Mouse (Mus musculus): ENCODE measurements at regions not wholly inside any gene's neighbourhood (a gene's known extent, or its start where the extent isn't known, plus 50 kb on each side); places are given as distances from the start of the nearest gene placed in this dataset.
"Not testable (repeated sequence)": the region's sequence is repeated elsewhere in the genome, so short reads cannot be mapped to it uniquely, and the experiment has no call there.

- not testable (repeated sequence) for H3K36me3 ChIP-seq; H3K9ac ChIP-seq; H3K4me2 ChIP-seq (replicated peaks); H3K27ac ChIP-seq; H3K4me1 ChIP-seq; H3K4me3 ChIP-seq; H3K9me3 ChIP-seq (replicated peaks); H3K27me3 ChIP-seq; ATAC-seq (ENCODE audit: low FRiP score)
- WGBS: 33% methylated on average over 1 of the region's 1 CpGs
These were observed 107.1 kb upstream of the Fbxl4 start for GRCm38 (mm10) chr4:22250276-22250675.

DNA sequence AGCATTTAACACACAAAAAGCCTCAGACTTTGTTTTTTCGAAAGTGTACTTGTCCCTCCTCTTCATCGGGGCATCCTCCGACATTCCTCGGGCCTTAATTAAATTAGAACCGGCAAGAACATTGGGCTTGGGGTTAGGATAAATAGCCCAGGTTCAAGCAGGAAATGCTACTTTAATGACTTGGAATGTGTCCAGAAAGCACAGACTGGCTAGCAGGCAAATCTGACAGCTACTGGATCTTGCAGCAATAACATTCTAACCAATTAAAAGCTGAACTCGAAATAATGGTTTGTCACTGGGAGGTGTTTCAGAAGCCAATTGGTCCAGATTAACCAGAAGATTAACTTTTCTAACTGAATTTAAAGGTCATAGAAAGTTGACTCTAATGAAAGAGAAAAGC, 93.4 kb upstream of the Fbxl4 start:
- Histone ChIP-seq H3K4me1 (no peaks in the 10 kb centered on the region), H3K9ac (no peak overlapping the region), H3K4me3 (no peak overlapping the region), H3K4me2 (replicated peaks) (no peak overlapping the region), H3K27ac (no peak overlapping the region), H3K36me3 (no peaks in the 10 kb centered on the region), H3K27me3 (no peaks in the 10 kb centered on the region), H3K9me3 (replicated peaks) (no peaks in the 10 kb centered on the region)
- 65% methylated on average over 6 of the region's 6 CpGs for WGBS
- ATAC-seq (ENCODE audit: low FRiP score): no peak

- no peaks in the 10 kb centered on the region for H3K27me3 ChIP-seq
- H3K9ac ChIP-seq: no peak overlapping the region
- H3K27ac ChIP-seq: no peak overlapping the region
- 65% methylated on average over 6 of the region's 6 CpGs for WGBS
- H3K4me2 ChIP-seq (replicated peaks): no peak overlapping the region
- H3K36me3 ChIP-seq: no peaks in the 10 kb centered on the region
- ATAC-seq (ENCODE audit: low FRiP score): no peak
- H3K4me1 ChIP-seq: no peaks in the 10 kb centered on the region
- no peaks in the 10 kb centered on the region for H3K9me3 ChIP-seq (replicated peaks)
- no peak overlapping the region for H3K4me3 ChIP-seq
These were observed 88.3 kb upstream of the Fbxl4 start for GRCm38 (mm10) chr4:22269064-22269463.

DNA sequence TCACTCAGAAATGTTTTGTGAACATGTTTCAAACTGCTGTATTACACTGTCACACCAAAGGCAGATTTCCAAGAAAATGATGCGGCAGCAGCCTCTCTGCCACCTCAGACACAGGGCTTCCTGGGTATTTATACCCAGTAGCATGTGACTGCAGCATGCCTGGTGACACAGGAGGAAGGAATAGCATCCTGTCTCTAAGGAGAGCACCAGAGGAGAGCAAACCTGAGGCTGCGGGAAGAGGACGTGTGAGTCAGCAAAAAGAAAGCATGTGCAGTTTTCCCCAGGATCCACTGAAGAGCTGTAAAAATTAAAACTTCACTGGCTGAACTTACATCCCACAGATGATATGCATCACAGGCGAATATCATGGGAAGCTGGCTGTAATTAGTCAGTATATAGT, 83.2 kb upstream of the Fbxl4 start:
- Histone ChIP-seq H3K4me3 (no peak overlapping the region), H3K9me3 (replicated peaks) (no peaks in the 10 kb centered on the region), H3K36me3 (no peaks in the 10 kb centered on the region), H3K9ac (no peak overlapping the region), H3K27me3 (no peaks in the 10 kb centered on the region), H3K27ac (no peak overlapping the region), H3K4me2 (replicated peaks) (no peak overlapping the region), H3K4me1 (no peaks in the 10 kb centered on the region)
- WGBS: 79% methylated on average over 4 of the region's 4 CpGs
- no peak for ATAC-seq (ENCODE audit: low FRiP score)

- Histone ChIP-seq H3K27ac (no peak overlapping the region), H3K4me3 (no peak overlapping the region), H3K4me1 (no peaks in the 10 kb centered on the region), H3K9me3 (replicated peaks) (no peaks in the 10 kb centered on the region), H3K4me2 (replicated peaks) (no peak overlapping the region), H3K27me3 (no peaks in the 10 kb centered on the region), H3K9ac (no peak overlapping the region), H3K36me3 (no peaks in the 10 kb centered on the region)
- no peak for ATAC-seq (ENCODE audit: low FRiP score)
- 77% methylated on average over 4 of the region's 4 CpGs for WGBS
These were observed 74.6 kb upstream of the Fbxl4 start for GRCm38 (mm10) chr4:22282536-22283323.

DNA sequence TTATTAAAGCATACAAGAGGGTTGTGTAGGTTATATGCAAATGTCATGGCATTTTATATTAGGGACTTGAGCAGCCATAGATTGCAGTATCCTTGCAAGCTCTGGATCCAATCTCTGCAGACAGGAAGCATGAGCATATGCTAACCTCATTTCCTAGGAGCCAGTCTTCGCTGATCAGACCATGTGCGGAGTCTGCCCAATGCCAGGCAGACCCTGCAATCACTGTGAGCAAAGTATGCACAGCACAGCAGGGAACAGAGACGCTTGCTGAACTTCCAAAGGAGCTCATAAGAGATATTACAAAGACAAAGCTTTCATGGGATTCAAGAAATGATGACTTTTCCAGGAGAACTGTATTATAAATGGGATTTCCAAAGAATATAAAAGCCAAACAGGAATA, 65.2 kb upstream of the Fbxl4 start:
- 55% methylated on average over 3 of the region's 3 CpGs for WGBS
- H3K4me3 ChIP-seq: no peak overlapping the region
- H3K36me3 ChIP-seq: no peaks in the 10 kb centered on the region
- peak; percentile 38; the same call in 1 of the 2 replicates for ATAC-seq (ENCODE audit: low FRiP score)
- no peak overlapping the region for H3K9ac ChIP-seq
- H3K4me1 ChIP-seq: no peaks in the 10 kb centered on the region
- no peaks in the 10 kb centered on the region; the same call in 1 of the 2 replicates for H3K9me3 ChIP-seq (replicated peaks)
- no peak overlapping the region for H3K4me2 ChIP-seq (replicated peaks)
- no peaks in the 10 kb centered on the region for H3K27me3 ChIP-seq
- no peak overlapping the region for H3K27ac ChIP-seq

- no peaks in the 10 kb centered on the region; the same call in 1 of the 2 replicates for H3K9me3 ChIP-seq (replicated peaks)
- WGBS: 90% methylated on average over 7 of the region's 7 CpGs
- H3K27me3 ChIP-seq: no peaks in the 10 kb centered on the region
- H3K27ac ChIP-seq: no peak overlapping the region
- no peak overlapping the region for H3K4me2 ChIP-seq (replicated peaks)
- no peaks in the 10 kb centered on the region for H3K36me3 ChIP-seq
- ATAC-seq (ENCODE audit: low FRiP score): no peak
- H3K4me3 ChIP-seq: no peak overlapping the region
- H3K9ac ChIP-seq: no peak overlapping the region
- peaks cover 3% of the 10 kb centered on the region; the same call in 1 of the 2 replicates for H3K4me1 ChIP-seq
These were observed 57.1 kb upstream of the Fbxl4 start for GRCm38 (mm10) chr4:22300206-22300605.

DNA sequence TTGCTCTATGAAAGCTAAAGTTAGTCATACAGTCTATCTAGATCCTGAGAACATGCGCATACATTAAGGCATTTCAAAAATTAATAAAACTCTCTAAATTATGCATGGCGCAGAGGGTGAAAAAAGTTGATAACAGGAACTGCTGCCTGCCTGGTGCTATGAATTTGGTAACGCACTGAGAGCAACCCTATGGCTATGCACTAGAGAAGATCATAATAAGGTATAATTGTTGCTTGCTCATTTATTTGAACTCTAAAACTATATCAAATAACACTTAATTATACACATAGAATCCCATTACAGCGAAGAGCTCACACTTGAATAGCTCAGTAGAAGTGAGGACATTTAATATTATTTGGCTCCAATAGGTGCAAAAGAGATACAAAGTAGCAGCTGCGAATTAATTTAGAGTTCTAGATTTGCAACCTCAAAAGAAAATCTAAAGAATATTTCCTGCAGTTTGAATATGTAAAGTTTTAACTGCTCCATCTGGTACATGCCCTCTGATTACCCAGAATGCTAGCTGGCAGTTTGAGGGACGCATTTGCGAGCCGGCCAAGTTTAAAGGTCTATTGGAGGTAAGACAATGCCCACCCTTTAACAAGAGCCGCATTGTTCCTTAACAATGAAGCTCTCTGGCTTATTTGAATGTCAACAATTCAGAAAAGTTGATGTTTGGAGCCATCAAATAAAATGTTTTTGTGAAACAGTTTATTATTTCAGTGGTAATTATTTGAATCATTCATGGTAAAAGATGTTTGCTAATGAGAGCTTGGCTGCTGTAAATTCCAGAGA, 56.0 kb upstream of the Fbxl4 start:
- no peak overlapping the region for H3K4me3 ChIP-seq
- WGBS: 56% methylated on average over 9 of the region's 9 CpGs
- H3K4me1 ChIP-seq: peaks cover 3% of the 10 kb centered on the region; the same call in 1 of the 2 replicates
- H3K27me3 ChIP-seq: no peaks in the 10 kb centered on the region
- ATAC-seq (ENCODE audit: low FRiP score): peak; percentile 88
- no peaks in the 10 kb centered on the region; the same call in 1 of the 2 replicates for H3K9me3 ChIP-seq (replicated peaks)
- no peak overlapping the region for H3K27ac ChIP-seq
- no peaks in the 10 kb centered on the region for H3K36me3 ChIP-seq
- H3K9ac ChIP-seq: no peak overlapping the region
- no peak overlapping the region for H3K4me2 ChIP-seq (replicated peaks)

GRCm38 (mm10) chr4:22301943-22302215, 55.5 kb upstream of the Fbxl4 start:
- Histone ChIP-seq H3K4me3 (no peak overlapping the region), H3K4me2 (replicated peaks) (no peak overlapping the region), H3K36me3 (no peaks in the 10 kb centered on the region), H3K4me1 (peaks cover 3% of the 10 kb centered on the region; the same call in 1 of the 2 replicates), H3K9ac (no peak overlapping the region), H3K27me3 (no peaks in the 10 kb centered on the region), H3K27ac (no peak overlapping the region), H3K9me3 (replicated peaks) (no peaks in the 10 kb centered on the region; the same call in 1 of the 2 replicates)
- ATAC-seq (ENCODE audit: low FRiP score): peak; percentile 70
- 28% methylated on average over 4 of the region's 4 CpGs for WGBS

DNA sequence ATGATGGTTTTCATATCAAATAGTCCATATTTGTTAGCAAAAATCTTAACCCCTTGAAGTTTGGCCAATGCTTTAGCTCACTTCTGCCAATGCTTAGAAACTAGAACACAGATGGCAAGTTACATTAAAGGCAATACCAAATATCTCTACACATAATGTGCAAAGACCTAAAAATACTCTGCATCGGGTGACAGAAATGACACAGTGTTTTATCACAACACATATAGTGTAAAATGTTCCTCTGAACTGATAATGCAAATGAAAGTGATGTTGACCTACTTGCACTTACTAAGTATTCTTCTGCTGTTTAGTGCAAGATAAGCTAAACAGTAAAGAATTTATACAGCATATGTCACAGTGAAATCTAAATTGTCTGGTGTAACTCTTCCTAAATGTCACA, 55.1 kb upstream of the Fbxl4 start:
- 0 out of 2 replicates have a peak, but pooled peaks have one; percentile 29 for ATAC-seq (ENCODE audit: low FRiP score)
- H3K27ac ChIP-seq: no peak overlapping the region

More for the DNA sequence above, 55.1 kb upstream of the Fbxl4 start:
- H3K4me1 ChIP-seq: peaks cover 3% of the 10 kb centered on the region; the same call in 1 of the 2 replicates
- WGBS: 85% methylated on average over 1 of the region's 1 CpGs
- H3K4me2 ChIP-seq (replicated peaks): no peak overlapping the region
- no peak overlapping the region for H3K9ac ChIP-seq
- no peak overlapping the region for H3K4me3 ChIP-seq
- no peaks in the 10 kb centered on the region for H3K36me3 ChIP-seq
- no peaks in the 10 kb centered on the region; the same call in 1 of the 2 replicates for H3K9me3 ChIP-seq (replicated peaks)
- no peaks in the 10 kb centered on the region for H3K27me3 ChIP-seq
